Comparison of ENCODE assay signal across 32 mouse cellular contexts in the genomic region with DNA sequence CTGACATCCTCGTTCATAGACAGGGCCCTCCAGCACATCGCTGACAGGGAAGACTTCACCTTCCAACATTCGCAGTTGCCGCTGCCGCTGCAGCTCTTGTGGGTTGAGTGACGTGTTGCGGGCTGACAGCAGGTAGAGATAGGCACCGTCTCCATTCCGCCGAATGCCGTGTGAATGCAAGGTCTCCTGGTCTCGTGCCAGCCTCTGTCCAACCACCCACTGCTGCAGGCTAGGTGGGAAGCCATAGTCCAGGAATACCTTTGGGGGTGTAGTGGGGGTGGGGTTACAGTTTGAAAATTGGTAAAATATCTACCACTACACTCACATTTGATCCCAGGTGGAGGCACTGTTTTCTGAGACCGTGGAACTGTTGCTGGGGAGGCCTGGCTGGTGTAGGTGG. TPM values are rescaled to one million over a fixed set of nuclear protein-coding genes. Genes with fewer than 3 reads are reported as not detected.
"Had no signal": no experiment of that assay in that cellular context is flagged by ENCODE, and none has a peak within 500 bp of the region (broad histone marks: within the 10 kb centered on the region; RNA-seq: fewer than 3 reads in every experiment).

No protein-coding gene starts in this region.

- DNase-seq: heart, postnatal 10 days; heart, postnatal 14 days; heart, postnatal 4 days; kidney, adult 11 months; kidney, adult 18-20 months; kidney, adult 2 months; kidney, adult 8-10 months; kidney, adult 9 months; kidney, postnatal 10 days; kidney, postnatal 14 days; kidney, postnatal 25 days; kidney, postnatal 36 days; kidney, postnatal 4 days; layer of hippocampus, adult 9-11 months; layer of hippocampus, postnatal 36 days had no signal

- H3K4me2 ChIP-seq: heart, embryonic 11.5 days; heart, embryonic 12.5 days; heart, embryonic 13.5 days; heart, embryonic 15.5 days; hindbrain, embryonic 12.5 days; hindbrain, embryonic 13.5 days; hindbrain, embryonic 14.5 days; hindbrain, embryonic 15.5 days; intestine, embryonic 15.5 days; kidney, embryonic 15.5 days had no signal

- H3K27me3 ChIP-seq: heart, embryonic 12.5 days; heart, embryonic 13.5 days; heart, embryonic 15.5 days; hindbrain, embryonic 12.5 days; hindbrain, embryonic 13.5 days; hindbrain, embryonic 15.5 days; intestine, embryonic 15.5 days; kidney, embryonic 15.5 days had no signal

- H3K4me3 ChIP-seq: heart, embryonic 10.5 days; heart, embryonic 12.5 days; heart, embryonic 13.5 days; heart, embryonic 15.5 days; hindbrain, embryonic 10.5 days; hindbrain, embryonic 12.5 days; hindbrain, embryonic 13.5 days; hindbrain, embryonic 15.5 days; intestine, embryonic 15.5 days; kidney, embryonic 15.5 days; layer of hippocampus, adult 2 months; left cerebral cortex, adult 2 months had no signal

RNA-seq across cellular contexts. Expression of a gene that starts 50.3 kb away (rescaled TPM):
- total RNA-seq: heart, postnatal 10 days; heart, postnatal 14 days; heart, postnatal 25 days; heart, postnatal 4 days; hematopoietic stem cell, adult 5-6 weeks had no signal
- polyA plus RNA-seq: inflammation-experienced regulatory T-cells, adult 6 months had no signal
